Mouse (Mus musculus) forebrain, embryonic 12.5 days (tissue): Measurements from ENCODE around the gene Osbpl7. TPM values are rescaled to one million over a fixed set of nuclear protein-coding genes. Genes with fewer than 3 reads are reported as not detected.

Experiments
- ATAC-seq: fragments of 200-750 bp; cut with Nextera tagmentation; 2 replicates; pipeline ENCODE4 v1.8.0; 2017; ENCODE audit warnings: moderate TSS enrichment; ENCODE audit not compliant: low FRiP score
- H3K27ac ChIP-seq: fragments of 300-500 bp; sonication (generic); 2 replicates; pipeline ENCODE4 v1.5.1; 2016; ENCODE audit warnings: mild to moderate bottlenecking
- H3K27me3 ChIP-seq: fragments of 300-500 bp; sonication (generic); 2 replicates; pipeline ENCODE4 v1.6.1; 2016; ENCODE audit warnings: mild to moderate bottlenecking
- H3K36me3 ChIP-seq: fragments of 300-500 bp; sonication (generic); replicated peaks from 2 replicates; pipeline ENCODE4 v1.6.1; 2016; ENCODE audit warnings: mild to moderate bottlenecking
- H3K4me1 ChIP-seq: fragments of 300-500 bp; sonication (generic); 2 replicates; pipeline ENCODE4 v1.6.1; 2016
- H3K4me2 ChIP-seq: fragments of 300-500 bp; sonication (generic); 2 replicates; pipeline ENCODE4 v1.6.1; 2016; ENCODE audit warnings: mild to moderate bottlenecking, moderate library complexity
- H3K4me3 ChIP-seq: fragments of 300-500 bp; sonication (generic); replicated peaks from 2 replicates; pipeline ENCODE4 v1.5.1; 2016; ENCODE audit warnings: mild to moderate bottlenecking
- H3K9ac ChIP-seq: fragments of 300-500 bp; sonication (generic); 2 replicates; pipeline ENCODE4 v1.6.1; 2016; ENCODE audit warnings: mild to moderate bottlenecking
- H3K9me3 ChIP-seq: fragments of 300-500 bp; sonication (generic); 2 replicates; pipeline ENCODE4 v1.6.1; 2016
- WGBS: fragments of 180-500 bp; shearing (Covaris S2); methylation state at CpG from one replicate; pipeline ENCODE4 v1.1.7; 2016; 5-methylcytosine and 5-hydroxymethylcytosine counted together
- polyA plus RNA-seq: library from polyadenylated mRNA; unstranded; fragments of >200 nt; fragmentation: Nextera tagmentation; extraction: Ambion mirVana; gene quantifications from 2 replicates; pipeline ENCODE4 v1.2.1, GENCODE M21; 2016

Gene Osbpl7
- polyA plus RNA-seq, 1 experiment from 2014 or later, result 8.7 TPM

GRCm38 (mm10) chr11:97069770-97070169 is 19.3 kb downstream of the Osbpl7 start:
- 83% methylated on average over 2 of the region's 2 CpGs for WGBS
- Histone ChIP-seq H3K27me3 (no peaks in the 10 kb centered on the region), H3K4me3 (no peak overlapping the region), H3K27ac (no peak overlapping the region), H3K9me3 (no peaks in the 10 kb centered on the region), H3K4me2 (no peak overlapping the region), H3K9ac (no peak overlapping the region), H3K4me1 (no peaks in the 10 kb centered on the region), H3K36me3 (peaks cover 14% of the 10 kb centered on the region)
- ATAC-seq, result no peak

GRCm38 (mm10) chr11:97071129-97071528 is 20.7 kb downstream of the Osbpl7 start:
- Histone ChIP-seq H3K27me3 (no peaks in the 10 kb centered on the region), H3K36me3 (peaks cover 14% of the 10 kb centered on the region), H3K4me2 (no peak overlapping the region), H3K4me3 (no peak overlapping the region), H3K27ac (no peak overlapping the region), H3K4me1 (no peaks in the 10 kb centered on the region), H3K9me3 (no peaks in the 10 kb centered on the region), H3K9ac (no peak overlapping the region)
- WGBS, result 65% methylated on average over 1 of the region's 1 CpGs
- ATAC-seq, result no peak

- no peak overlapping the region for H3K4me2 ChIP-seq
- H3K4me1 ChIP-seq, result no peaks in the 10 kb centered on the region
- H3K27ac ChIP-seq, result no peak overlapping the region
- H3K9ac ChIP-seq, result no peak overlapping the region
- H3K36me3 ChIP-seq, result peaks cover 10% of the 10 kb centered on the region
- H3K4me3 ChIP-seq, result no peak overlapping the region
- H3K9me3 ChIP-seq, result no peaks in the 10 kb centered on the region
- H3K27me3 ChIP-seq, result no peaks in the 10 kb centered on the region
- ATAC-seq, result no peak
- WGBS, result 36% methylated on average over 3 of the region's 3 CpGs
These were observed 22.1 kb downstream of the Osbpl7 start for GRCm38 (mm10) chr11:97072533-97072932.

- no peak overlapping the region for H3K4me3 ChIP-seq
- no peak for ATAC-seq
- WGBS, result 70% methylated on average over 8 of the region's 8 CpGs
- no peak overlapping the region for H3K9ac ChIP-seq
- no peaks in the 10 kb centered on the region for H3K27me3 ChIP-seq
- H3K4me2 ChIP-seq, result no peak overlapping the region
- H3K4me1 ChIP-seq, result no peaks in the 10 kb centered on the region
- no peaks in the 10 kb centered on the region for H3K9me3 ChIP-seq
- H3K36me3 ChIP-seq, result no peaks in the 10 kb centered on the region
- no peak overlapping the region for H3K27ac ChIP-seq
These were observed 23.8 kb downstream of the Osbpl7 start for GRCm38 (mm10) chr11:97074235-97074634.

GRCm38 (mm10) chr11:97078751-97079150 is 28.3 kb downstream of the Osbpl7 start:
- no peak overlapping the region for H3K9ac ChIP-seq
- no peak for ATAC-seq
- no peak overlapping the region for H3K27ac ChIP-seq
- H3K4me1 ChIP-seq, result peaks cover 9% of the 10 kb centered on the region; the same call in 1 of the 2 replicates
- no peak overlapping the region for H3K4me2 ChIP-seq
- H3K9me3 ChIP-seq, result no peaks in the 10 kb centered on the region
- no peak overlapping the region for H3K4me3 ChIP-seq
- peaks cover 12% of the 10 kb centered on the region for H3K27me3 ChIP-seq
- H3K36me3 ChIP-seq, result no peaks in the 10 kb centered on the region
- 54% methylated on average over 4 of the region's 4 CpGs for WGBS

- WGBS, result 9% methylated on average over 9 of the region's 9 CpGs
- no peak for ATAC-seq
- Histone ChIP-seq H3K4me3 (no peak overlapping the region), H3K4me1 (peaks cover 10% of the 10 kb centered on the region; the same call in 1 of the 2 replicates), H3K27me3 (peaks cover 20% of the 10 kb centered on the region), H3K36me3 (no peaks in the 10 kb centered on the region), H3K4me2 (no peak overlapping the region), H3K9me3 (no peaks in the 10 kb centered on the region), H3K27ac (no peak overlapping the region), H3K9ac (no peak overlapping the region)
These were observed 29.9 kb downstream of the Osbpl7 start for GRCm38 (mm10) chr11:97080291-97080690.

GRCm38 (mm10) chr11:97082977-97083376 is 32.5 kb downstream of the Osbpl7 start:
- Histone ChIP-seq H3K4me1 (peaks cover 10% of the 10 kb centered on the region; the same call in 1 of the 2 replicates), H3K4me3 (no peak overlapping the region), H3K9ac (no peak overlapping the region), H3K36me3 (no peaks in the 10 kb centered on the region), H3K27me3 (peaks cover 20% of the 10 kb centered on the region), H3K27ac (no peak overlapping the region), H3K4me2 (no peak overlapping the region), H3K9me3 (0 out of 2 replicates have a peak, but pooled peaks cover 2% of the 10 kb centered on the region)
- no peak for ATAC-seq
- WGBS, result 51% methylated on average over 11 of the region's 11 CpGs

GRCm38 (mm10) chr11:97083401-97084140 is 33.1 kb downstream of the Osbpl7 start:
- no peak overlapping the region for H3K27ac ChIP-seq
- no peak overlapping the region for H3K4me3 ChIP-seq
- no peak overlapping the region for H3K9ac ChIP-seq
- no peak for ATAC-seq
- H3K4me2 ChIP-seq, result no peak overlapping the region
- H3K27me3 ChIP-seq, result peaks cover 20% of the 10 kb centered on the region
- no peaks in the 10 kb centered on the region for H3K36me3 ChIP-seq
- 51% methylated on average over 22 of the region's 22 CpGs for WGBS
- H3K4me1 ChIP-seq, result peaks cover 10% of the 10 kb centered on the region; the same call in 1 of the 2 replicates
- 0 out of 2 replicates have a peak, but pooled peaks cover 2% of the 10 kb centered on the region for H3K9me3 ChIP-seq

GRCm38 (mm10) chr11:97084821-97085505 is 34.5 kb downstream of the Osbpl7 start:
- peaks cover 10% of the 10 kb centered on the region; the same call in 1 of the 2 replicates for H3K4me1 ChIP-seq
- no peak overlapping the region for H3K9ac ChIP-seq
- no peak for ATAC-seq
- H3K27ac ChIP-seq, result no peak overlapping the region
- no peak overlapping the region for H3K4me3 ChIP-seq
- no peak overlapping the region for H3K4me2 ChIP-seq
- 0 out of 2 replicates have a peak, but pooled peaks cover 2% of the 10 kb centered on the region for H3K9me3 ChIP-seq
- H3K36me3 ChIP-seq, result no peaks in the 10 kb centered on the region
- H3K27me3 ChIP-seq, result peaks cover 20% of the 10 kb centered on the region
- WGBS, result 89% methylated on average over 15 of the region's 15 CpGs

- Histone ChIP-seq H3K4me1 (peaks cover 7% of the 10 kb centered on the region; the same call in 1 of the 2 replicates), H3K27ac (no peak overlapping the region), H3K9me3 (0 out of 2 replicates have a peak, but pooled peaks cover 2% of the 10 kb centered on the region), H3K4me2 (no peak overlapping the region), H3K4me3 (no peak overlapping the region), H3K36me3 (no peaks in the 10 kb centered on the region), H3K9ac (no peak overlapping the region), H3K27me3 (peaks cover 20% of the 10 kb centered on the region)
- ATAC-seq, result no peak
- WGBS, result 72% methylated on average over 6 of the region's 6 CpGs
These were observed 35.9 kb downstream of the Osbpl7 start for GRCm38 (mm10) chr11:97086365-97086764.

GRCm38 (mm10) chr11:97094600-97094999 is 44.2 kb downstream of the Osbpl7 start:
- peaks cover 20% of the 10 kb centered on the region for H3K27me3 ChIP-seq
- 0 out of 2 replicates have a peak, but pooled peaks cover 3% of the 10 kb centered on the region for H3K4me1 ChIP-seq
- no peak overlapping the region for H3K27ac ChIP-seq
- H3K9ac ChIP-seq, result no peak overlapping the region
- no peak for ATAC-seq
- H3K9me3 ChIP-seq, result no peaks in the 10 kb centered on the region
- no peaks in the 10 kb centered on the region for H3K36me3 ChIP-seq
- H3K4me2 ChIP-seq, result no peak overlapping the region
- H3K4me3 ChIP-seq, result no peak overlapping the region
- 67% methylated on average over 2 of the region's 2 CpGs for WGBS

- no peak overlapping the region for H3K4me2 ChIP-seq
- no peak overlapping the region for H3K4me3 ChIP-seq
- no peak overlapping the region for H3K27ac ChIP-seq
- WGBS, result 28% methylated on average over 18 of the region's 18 CpGs
- ATAC-seq, result no peak
- H3K4me1 ChIP-seq, result 0 out of 2 replicates have a peak, but pooled peaks cover 3% of the 10 kb centered on the region
- no peaks in the 10 kb centered on the region for H3K36me3 ChIP-seq
- peaks cover 37% of the 10 kb centered on the region for H3K27me3 ChIP-seq
- H3K9me3 ChIP-seq, result no peaks in the 10 kb centered on the region
- no peak overlapping the region for H3K9ac ChIP-seq
These were observed 48.4 kb downstream of the Osbpl7 start for GRCm38 (mm10) chr11:97098791-97099190.
